In the genomic region with DNA sequence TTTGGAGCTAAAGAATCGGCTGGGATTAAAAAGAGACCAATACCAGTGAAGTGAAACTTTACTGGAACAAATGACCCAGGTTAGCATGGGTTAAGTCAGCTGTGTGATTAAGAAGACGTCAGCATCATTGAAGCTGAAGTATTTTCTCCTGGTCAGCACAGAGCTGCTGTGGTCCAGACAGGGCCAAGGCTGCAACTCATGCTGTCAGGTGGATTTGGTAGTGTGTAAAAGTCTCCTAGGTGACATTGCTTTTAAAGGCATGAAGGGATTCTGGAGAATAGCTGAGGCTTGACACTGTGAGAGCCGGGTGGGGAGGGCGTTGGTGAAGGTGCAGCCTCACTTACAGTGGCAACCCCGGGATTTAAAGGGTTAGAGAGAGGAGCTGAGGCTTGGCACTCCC, we compare ENCODE assay signal across 15 mouse cellular contexts.
"Had no signal": no experiment of that assay in that cellular context is flagged by ENCODE, and none has a peak within 500 bp of the region (broad histone marks: within the 10 kb centered on the region; RNA-seq: fewer than 3 reads in every experiment).

No protein-coding gene starts in this region.

- H3K9ac ChIP-seq: neural tube, embryonic 13.5 days; neural tube, embryonic 15.5 days; stomach, embryonic 15.5 days had no signal

- H3K4me2 ChIP-seq: neural tube, embryonic 13.5 days; neural tube, embryonic 15.5 days; stomach, embryonic 15.5 days had no signal

- H3K9me3 ChIP-seq: neural tube, embryonic 13.5 days; neural tube, embryonic 15.5 days; stomach, embryonic 15.5 days had no signal

- DNase-seq: right cerebral cortex, adult 18-20 months; right cerebral cortex, postnatal 14 days; right cerebral cortex, postnatal 25 days; right cerebral cortex, postnatal 4 days; spleen, adult 18-20 months; thymus, adult 18-20 months; thymus, adult 2 months; thymus, postnatal 14 days; thymus, postnatal 25 days; thymus, postnatal 36 days; thymus, postnatal 4 days had no signal

- H3K4me1 ChIP-seq: neural tube, embryonic 13.5 days; neural tube, embryonic 15.5 days; stomach, embryonic 15.5 days had no signal

- H3K27me3 ChIP-seq: neural tube, embryonic 13.5 days; neural tube, embryonic 15.5 days; stomach, embryonic 15.5 days had no signal

- H3K27ac ChIP-seq: neural tube, embryonic 13.5 days; neural tube, embryonic 15.5 days; stomach, embryonic 15.5 days; stomach, postnatal 0 days had no signal

- H3K36me3 ChIP-seq: neural tube, embryonic 13.5 days; neural tube, embryonic 15.5 days; stomach, embryonic 15.5 days had no signal

- H3K4me3 ChIP-seq: neural tube, embryonic 13.5 days; neural tube, embryonic 15.5 days; stomach, embryonic 15.5 days had no signal
